Mouse (Mus musculus) ovary, postnatal 36 days (tissue): ENCODE results near the gene Meis3.

ENCODE experiments used
- DNase-seq: peaks from one replicate; pipeline ENCODE4 v3.0.0; 2022; ENCODE audit warnings: low spot score, mixed read lengths

The Meis3 gene

GRCm38 (mm10) chr7:16213196-16213595 lies 38.3 kb downstream of the Meis3 start:
- DNase-seq = no peak

GRCm38 (mm10) chr7:16213986-16214385 lies 39.1 kb downstream of the Meis3 start:
- DNase-seq = no peak

GRCm38 (mm10) chr7:16221582-16222272 lies 46.8 kb downstream of the Meis3 start, which contains the start of gene Dhx34:
Gene Dhx34, minus strand, starts transcription at chr7:16222037.
- peak; percentile 96 for DNase-seq

DNA sequence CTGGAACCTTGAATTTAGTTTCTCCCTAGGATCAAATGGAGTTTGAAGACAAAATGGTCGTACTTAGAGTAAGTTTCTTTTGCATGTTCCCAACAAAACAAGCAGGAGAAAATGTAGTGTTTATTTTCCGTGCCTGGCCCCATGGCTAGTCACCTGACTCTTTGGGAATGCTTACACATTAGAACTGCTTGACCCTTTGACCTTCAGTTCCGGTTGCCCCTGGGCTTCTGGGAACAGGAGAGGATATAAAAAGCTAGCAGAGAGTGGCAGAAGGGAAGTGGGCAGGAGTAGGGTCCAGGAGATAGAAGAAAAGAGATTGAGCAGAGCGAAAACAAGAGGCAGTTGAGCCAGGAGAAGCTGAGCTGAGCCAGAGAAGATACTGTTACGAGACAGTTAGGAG lies 55.0 kb downstream of the Meis3 start:
- no peak for DNase-seq
